Mouse (Mus musculus): Measurements from ENCODE around the gene Fmnl1. TPM values are rescaled to one million over a fixed set of nuclear protein-coding genes. Genes with fewer than 3 reads are reported as not detected.

Gene Fmnl1
- polyA plus RNA-seq, 1 experiment: 3.7 TPM

GRCm38 (mm10) chr11:103173041-103173770, 2.3 kb downstream of the Fmnl1 start:
- Histone ChIP-seq H3K79me2 (ENCODE audit: control insufficient read depth, insufficient read depth) (peaks cover 8% of the 10 kb centered on the region), H3K4me3 (ENCODE audit: insufficient read depth, poor library complexity, severe bottlenecking) (no peak overlapping the region), H3K27me3 (ENCODE audit: control insufficient read depth, insufficient read depth, insufficient read length) (no peaks in the 10 kb centered on the region), H3K36me3 (ENCODE audit: control insufficient read depth, insufficient read depth) (no peaks in the 10 kb centered on the region), H3K79me3 (ENCODE audit: low read depth) (no peaks in the 10 kb centered on the region), H3ac (ENCODE audit: control insufficient read depth, insufficient read length, low read depth) (no peak overlapping the region)
- TF ChIP-seq MAX (IDR thresholded peaks at IDR 0.05) (no peak), USF1 (IDR thresholded peaks at IDR 0.05; ENCODE audit: low read depth) (no peak), MYOG (IDR thresholded peaks at IDR 0.05; ENCODE audit: control insufficient read depth, extremely low read depth, insufficient read length) (no peak), FOSL1 (IDR thresholded peaks at IDR 0.05; ENCODE audit: insufficient read depth, low read length, poor library complexity, severe bottlenecking) (no peak)

GRCm38 (mm10) chr11:103173771-103174344, 3.0 kb downstream of the Fmnl1 start:
- no peak overlapping the region for H3ac ChIP-seq (ENCODE audit: control insufficient read depth, insufficient read length, low read depth)
- H3K4me3 ChIP-seq (ENCODE audit: insufficient read depth, poor library complexity, severe bottlenecking): no peak overlapping the region
- TF ChIP-seq MYOG (IDR thresholded peaks at IDR 0.05; ENCODE audit: control insufficient read depth, extremely low read depth, insufficient read length) (no peak), MAX (IDR thresholded peaks at IDR 0.05) (no peak), USF1 (IDR thresholded peaks at IDR 0.05; ENCODE audit: low read depth) (no peak), MYOD1 (IDR thresholded peaks at IDR 0.05; ENCODE audit: control insufficient read depth, insufficient read length, low read depth) (no peak), CEBPB (IDR thresholded peaks at IDR 0.05; ENCODE audit: low read depth) (no peak), FOSL1 (IDR thresholded peaks at IDR 0.05; ENCODE audit: insufficient read depth, low read length, poor library complexity, severe bottlenecking) (no peak), CTCF (IDR thresholded peaks at IDR 0.05; ENCODE audit: control insufficient read depth, insufficient read depth, insufficient read length) (no peak)
- H3K79me2 ChIP-seq (ENCODE audit: control insufficient read depth, insufficient read depth): peaks cover 8% of the 10 kb centered on the region
- H3K79me3 ChIP-seq (ENCODE audit: low read depth): no peaks in the 10 kb centered on the region
- H3K36me3 ChIP-seq (ENCODE audit: control insufficient read depth, insufficient read depth): no peaks in the 10 kb centered on the region
- no peaks in the 10 kb centered on the region for H3K27me3 ChIP-seq (ENCODE audit: control insufficient read depth, insufficient read depth, insufficient read length)

DNA sequence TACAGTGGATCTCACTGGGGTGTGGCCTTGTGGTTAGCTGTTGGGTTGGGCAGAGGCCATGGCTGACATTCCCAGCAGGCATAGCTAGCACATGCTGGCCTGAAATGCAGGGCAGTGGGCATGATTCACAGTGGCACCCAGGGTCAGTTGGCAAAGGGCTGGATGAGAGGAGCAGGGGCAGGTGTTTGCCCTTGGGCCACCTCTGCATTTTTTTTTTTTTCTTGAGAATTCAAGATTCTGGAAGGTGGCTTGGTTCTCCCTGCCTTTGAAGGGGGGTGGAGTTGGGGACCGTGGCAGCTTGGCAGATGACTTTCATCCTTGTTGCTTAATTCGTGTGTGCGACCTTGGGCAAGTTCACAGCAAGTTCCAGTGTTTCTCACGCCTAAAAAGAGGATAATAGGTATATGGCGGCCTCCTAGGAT, 3.5 kb downstream of the Fmnl1 start:
- TF ChIP-seq CEBPB (IDR thresholded peaks at IDR 0.05; ENCODE audit: low read depth): peak; percentile 66
- no peak for TF ChIP-seq USF1 (IDR thresholded peaks at IDR 0.05; ENCODE audit: low read depth)
- TF ChIP-seq MYOD1 (IDR thresholded peaks at IDR 0.05; ENCODE audit: control insufficient read depth, insufficient read length, low read depth): peak; percentile 93
- no peak for TF ChIP-seq CTCF (IDR thresholded peaks at IDR 0.05; ENCODE audit: control insufficient read depth, insufficient read depth, insufficient read length)
- TF ChIP-seq MAX (IDR thresholded peaks at IDR 0.05): peak; percentile 96
- H3K27me3 ChIP-seq (ENCODE audit: control insufficient read depth, insufficient read depth, insufficient read length): no peaks in the 10 kb centered on the region

GRCm38 (mm10) chr11:103174891-103175391, 4.0 kb downstream of the Fmnl1 start:
- TF ChIP-seq MAX (IDR thresholded peaks at IDR 0.05): peak; percentile 85
- no peak for TF ChIP-seq USF1 (IDR thresholded peaks at IDR 0.05; ENCODE audit: low read depth)
- Histone ChIP-seq H3K79me3 (ENCODE audit: low read depth) (no peaks in the 10 kb centered on the region), H3K27me3 (ENCODE audit: control insufficient read depth, insufficient read depth, insufficient read length) (no peaks in the 10 kb centered on the region), H3K79me2 (ENCODE audit: control insufficient read depth, insufficient read depth) (peaks cover 8% of the 10 kb centered on the region), H3K36me3 (ENCODE audit: control insufficient read depth, insufficient read depth) (no peaks in the 10 kb centered on the region), H3K4me3 (ENCODE audit: insufficient read depth, poor library complexity, severe bottlenecking) (no peak overlapping the region), H3ac (ENCODE audit: control insufficient read depth, insufficient read length, low read depth) (peak overlapping the region; percentile 34)

More for the DNA sequence above, 3.5 kb downstream of the Fmnl1 start:
- Histone ChIP-seq H3K79me2 (ENCODE audit: control insufficient read depth, insufficient read depth) (peaks cover 8% of the 10 kb centered on the region), H3K36me3 (ENCODE audit: control insufficient read depth, insufficient read depth) (no peaks in the 10 kb centered on the region), H3K79me3 (ENCODE audit: low read depth) (no peaks in the 10 kb centered on the region), H3K4me3 (ENCODE audit: insufficient read depth, poor library complexity, severe bottlenecking) (no peak overlapping the region), H3ac (ENCODE audit: control insufficient read depth, insufficient read length, low read depth) (no peak overlapping the region)

GRCm38 (mm10) chr11:103175688-103176442, 5.0 kb downstream of the Fmnl1 start:
- H3K79me3 ChIP-seq (ENCODE audit: low read depth): no peaks in the 10 kb centered on the region
- no peak for TF ChIP-seq FOSL1 (IDR thresholded peaks at IDR 0.05; ENCODE audit: insufficient read depth, low read length, poor library complexity, severe bottlenecking)
- no peak for TF ChIP-seq CTCF (IDR thresholded peaks at IDR 0.05; ENCODE audit: control insufficient read depth, insufficient read depth, insufficient read length)
- no peak for TF ChIP-seq CEBPB (IDR thresholded peaks at IDR 0.05; ENCODE audit: low read depth)
- TF ChIP-seq MYOG (IDR thresholded peaks at IDR 0.05; ENCODE audit: control insufficient read depth, extremely low read depth, insufficient read length): no peak
- no peak for TF ChIP-seq MAX (IDR thresholded peaks at IDR 0.05)
- no peak for TF ChIP-seq MYOD1 (IDR thresholded peaks at IDR 0.05; ENCODE audit: control insufficient read depth, insufficient read length, low read depth)
- TF ChIP-seq USF1 (IDR thresholded peaks at IDR 0.05; ENCODE audit: low read depth): no peak
- H3K79me2 ChIP-seq (ENCODE audit: control insufficient read depth, insufficient read depth): peaks cover 8% of the 10 kb centered on the region
- H3K27me3 ChIP-seq (ENCODE audit: control insufficient read depth, insufficient read depth, insufficient read length): no peaks in the 10 kb centered on the region
- H3ac ChIP-seq (ENCODE audit: control insufficient read depth, insufficient read length, low read depth): no peak overlapping the region
- no peak overlapping the region for H3K4me3 ChIP-seq (ENCODE audit: insufficient read depth, poor library complexity, severe bottlenecking)
- H3K36me3 ChIP-seq (ENCODE audit: control insufficient read depth, insufficient read depth): no peaks in the 10 kb centered on the region

Data from C2C12 (cell line).